Mouse (Mus musculus) ES-Bruce4 (cell line): ENCODE data around the gene Spire2.

ENCODE experiments used
- CTCF ChIP-seq: IDR thresholded peaks from one replicate; pipeline ENCODE4 v1.8.1; 2011; ENCODE audit warnings: low read depth, low read length
- EP300 ChIP-seq: IDR thresholded peaks from 2 replicates; pipeline ENCODE4 v1.6.1; 2011; ENCODE audit warnings: low read depth, low read length; ENCODE audit not compliant: insufficient read depth
- POLR2A ChIP-seq: IDR thresholded peaks from one replicate; pipeline ENCODE4 v1.8.1; 2011; ENCODE audit warnings: low read length; ENCODE audit not compliant: insufficient read depth

GRCm38 (mm10) chr8:123345856-123346255, 13.3 kb downstream of the Spire2 start:
- no peak for TF ChIP-seq CTCF
- TF ChIP-seq EP300, result no peak
- no peak for TF ChIP-seq POLR2A
